In genomic region chr7:79282883-79283670, GRCm38 (mm10) we compare ENCODE assay signal across 14 mouse cellular contexts. TPM values are rescaled to one million over a fixed set of nuclear protein-coding genes. Genes with fewer than 3 reads are reported as not detected.
DNase-seq lines count a peak whose midpoint lies in the region; ATAC-seq and TF ChIP-seq lines count a peak whose summit lies in the region.
"Had no signal": no experiment of that assay in that cellular context is flagged by ENCODE, and none has a peak within 500 bp of the region (broad histone marks: within the 10 kb centered on the region; RNA-seq: fewer than 3 reads in every experiment).

No protein-coding gene starts in this region.

- no peaks in the 10 kb centered on the region for H3K27me3 ChIP-seq in embryonic facial prominence, embryonic 15.5 days
- H3K27me3 ChIP-seq in embryonic facial prominence, embryonic 10.5 days (replicated peaks; ENCODE audit: low read depth, poor library complexity, severe bottlenecking), result no peaks in the 10 kb centered on the region
- no peaks in the 10 kb centered on the region for H3K27me3 ChIP-seq in liver, embryonic 15.5 days
- H3K27me3 ChIP-seq: forebrain, embryonic 15.5 days; limb, embryonic 12.5 days had no signal

- WGBS in embryonic facial prominence, embryonic 15.5 days, result 64% methylated on average over 12 of the region's 12 CpGs
- 93% methylated on average over 12 of the region's 12 CpGs for WGBS in embryonic facial prominence, embryonic 10.5 days
- 56% methylated on average over 12 of the region's 12 CpGs for WGBS in liver, embryonic 15.5 days (ENCODE audit: insufficient replicate concordance)

- intact Hi-C loops in left cerebral cortex, adult 2 months (cut with DNase I), result no loop called here

- no peak for TF ChIP-seq CTCF in left cerebral cortex, adult 2 months (IDR thresholded peaks at IDR 0.05)

- H3K9ac ChIP-seq in embryonic facial prominence, embryonic 15.5 days, result no peak overlapping the region
- peak overlapping the region; percentile 32 for H3K9ac ChIP-seq in liver, embryonic 15.5 days
- H3K9ac ChIP-seq: forebrain, embryonic 15.5 days; limb, embryonic 12.5 days had no signal

- no peak for DNase-seq in embryonic facial prominence, embryonic 10.5 days (ENCODE audit: low spot score)
- no peak for DNase-seq in left cerebral cortex, adult 2 months (ENCODE audit: extremely low spot score in 1 of 2, low spot score in 2 of 2)
- DNase-seq in left cerebral cortex, adult 8-10 months (ENCODE audit: low spot score in 2 of 2), result no peak
- peak; percentile 13 for DNase-seq in adipocyte (ENCODE audit: low spot score)
- DNase-seq in thymus, postnatal 36 days, result no peak
- no peak for DNase-seq in thymus, adult 18-20 months
- DNase-seq: adrenal gland, adult 8-10 months; cerebellum, adult 18-20 months; kidney, adult 2 months; spleen, adult 18-20 months had no signal

- H3K4me2 ChIP-seq in embryonic facial prominence, embryonic 15.5 days (replicated peaks), result no peak overlapping the region
- peak overlapping the region; percentile 52 for H3K4me2 ChIP-seq in liver, embryonic 15.5 days
- H3K4me2 ChIP-seq: forebrain, embryonic 15.5 days; limb, embryonic 12.5 days had no signal

- H3K9me3 ChIP-seq in embryonic facial prominence, embryonic 15.5 days (replicated peaks), result no peaks in the 10 kb centered on the region
- no peaks in the 10 kb centered on the region for H3K9me3 ChIP-seq in embryonic facial prominence, embryonic 10.5 days
- H3K9me3 ChIP-seq in liver, embryonic 15.5 days (replicated peaks), result no peaks in the 10 kb centered on the region
- H3K9me3 ChIP-seq: forebrain, embryonic 15.5 days; limb, embryonic 12.5 days had no signal

- no peaks in the 10 kb centered on the region for H3K36me3 ChIP-seq in embryonic facial prominence, embryonic 15.5 days
- H3K36me3 ChIP-seq in embryonic facial prominence, embryonic 10.5 days (replicated peaks), result peaks cover 20% of the 10 kb centered on the region
- peaks cover 14% of the 10 kb centered on the region; the same call in 1 of the 2 replicates for H3K36me3 ChIP-seq in liver, embryonic 15.5 days (replicated peaks)

- peaks cover 43% of the 10 kb centered on the region for H3K4me1 ChIP-seq in embryonic facial prominence, embryonic 15.5 days
- H3K4me1 ChIP-seq in embryonic facial prominence, embryonic 10.5 days, result peaks cover 27% of the 10 kb centered on the region
- peaks cover 96% of the 10 kb centered on the region for H3K4me1 ChIP-seq in liver, embryonic 15.5 days (replicated peaks)

- no peak overlapping the region for H3K4me3 ChIP-seq in embryonic facial prominence, embryonic 15.5 days (replicated peaks)
- H3K4me3 ChIP-seq in embryonic facial prominence, embryonic 10.5 days, result no peak overlapping the region
- no peak overlapping the region for H3K4me3 ChIP-seq in left cerebral cortex, adult 2 months
- H3K4me3 ChIP-seq in liver, embryonic 15.5 days (replicated peaks), result no peak overlapping the region
- H3K4me3 ChIP-seq: forebrain, embryonic 15.5 days; limb, embryonic 12.5 days had no signal

- H3K27ac ChIP-seq in embryonic facial prominence, embryonic 15.5 days (replicated peaks), result peak overlapping the region; percentile 41; the same call in 1 of the 2 replicates
- no peak overlapping the region for H3K27ac ChIP-seq in embryonic facial prominence, embryonic 10.5 days (replicated peaks)
- peak overlapping the region; percentile 70 for H3K27ac ChIP-seq in left cerebral cortex, adult 2 months
- H3K27ac ChIP-seq in liver, embryonic 15.5 days (replicated peaks), result peak overlapping the region; percentile 81
- H3K27ac ChIP-seq: forebrain, embryonic 15.5 days; limb, embryonic 12.5 days had no signal

- ATAC-seq in embryonic facial prominence, embryonic 15.5 days (ENCODE audit: insufficient number of reproducible peaks, low FRiP score, low TSS enrichment, low read depth), result 0 out of 2 replicates have a peak, but pooled peaks have one; percentile 36
- ATAC-seq in liver, embryonic 15.5 days (ENCODE audit: insufficient read depth), result peak; percentile 56
- ATAC-seq: forebrain, embryonic 15.5 days had no signal

RNA-seq across cellular contexts. Expression of gene Abhd2, which starts 10.1 kb away (rescaled TPM):
- polyA plus RNA-seq in embryonic facial prominence, embryonic 15.5 days (2015; fragmentation: Nextera tagmentation; extraction: Ambion mirVana), result 12.8 and 13.6 TPM in 2 replicates
- polyA plus RNA-seq in embryonic facial prominence, embryonic 10.5 days (2016; fragmentation: Nextera tagmentation; extraction: Ambion mirVana), result 8.7 TPM in 2 replicates
- total RNA-seq in left cerebral cortex, adult 2 months (2021), result 100 to 1,000 TPM; 103 to 116 TPM
- total RNA-seq in left cerebral cortex, adult 8-10 months (2022), result 100 to 1,000 TPM; 106 to 135 (median 117) TPM
- polyA plus RNA-seq in liver, embryonic 15.5 days (2015; fragmentation: Nextera tagmentation; extraction: Ambion mirVana), result 11.4 TPM in 2 replicates
